Mouse (Mus musculus) kidney, adult 8-10 months (tissue): ENCODE results near the gene Gnpat.
A peak's percentile ranks its signal among the peaks of the same experiment; 100 is the strongest.

Source experiments
- DNase-seq, 2 experiments: peaks; one replicate each; pipeline ENCODE4 v3.0.0; 2022

Gene Gnpat

GRCm38 (mm10) chr8:124862321-124863162, at the start of gene Gnpat, which contains the start of gene 2810004N23Rik:
Gene Gnpat (plus strand): TSS chr8:124863033.
Gene 2810004N23Rik (minus strand): TSS chr8:124863120.
- peak; percentile 88 to 93 for DNase-seq

- no peak for DNase-seq
These were observed 49.5 kb upstream of the Gnpat start for GRCm38 (mm10) chr8:124813326-124813725.

GRCm38 (mm10) chr8:124815870-124816269, 47.0 kb upstream of the Gnpat start:
- DNase-seq, result no peak

GRCm38 (mm10) chr8:124816866-124817265, 46.0 kb upstream of the Gnpat start:
- peak in 1 of 2 experiments; percentile 55 for DNase-seq

- peak; percentile 55 to 74 for DNase-seq
These were observed 45.5 kb upstream of the Gnpat start for GRCm38 (mm10) chr8:124817361-124817760.

GRCm38 (mm10) chr8:124819612-124820115, 43.2 kb upstream of the Gnpat start:
- DNase-seq, result no peak

GRCm38 (mm10) chr8:124820125-124820524, 42.7 kb upstream of the Gnpat start:
- DNase-seq, result peak; percentile 76 to 79

GRCm38 (mm10) chr8:124823497-124823896, 39.3 kb upstream of the Gnpat start:
- no peak for DNase-seq

GRCm38 (mm10) chr8:124826658-124827057, 36.2 kb upstream of the Gnpat start:
- peak; percentile 54 to 63 for DNase-seq

- peak; percentile 59 to 79 for DNase-seq
These were observed 35.4 kb upstream of the Gnpat start for GRCm38 (mm10) chr8:124827387-124827786.

GRCm38 (mm10) chr8:124828561-124829240, 34.1 kb upstream of the Gnpat start:
- no peak for DNase-seq

GRCm38 (mm10) chr8:124830050-124830449, 32.8 kb upstream of the Gnpat start:
- no peak for DNase-seq

GRCm38 (mm10) chr8:124831531-124831930, 31.3 kb upstream of the Gnpat start:
- no peak for DNase-seq

- no peak for DNase-seq
These were observed 30.9 kb upstream of the Gnpat start for GRCm38 (mm10) chr8:124831941-124832340.

- no peak for DNase-seq
These were observed 29.2 kb upstream of the Gnpat start for GRCm38 (mm10) chr8:124833430-124834205.

GRCm38 (mm10) chr8:124835848-124836247, 27.0 kb upstream of the Gnpat start:
- no peak for DNase-seq

GRCm38 (mm10) chr8:124836273-124836672, 26.6 kb upstream of the Gnpat start:
- DNase-seq, result no peak

GRCm38 (mm10) chr8:124836907-124837306, 25.9 kb upstream of the Gnpat start:
- no peak for DNase-seq

- no peak for DNase-seq
These were observed 24.9 kb upstream of the Gnpat start for GRCm38 (mm10) chr8:124837956-124838355.

- DNase-seq, result peak in 1 of 2 experiments; percentile 38
These were observed 23.5 kb upstream of the Gnpat start for GRCm38 (mm10) chr8:124839371-124839770.

- no peak for DNase-seq
These were observed 21.9 kb upstream of the Gnpat start for GRCm38 (mm10) chr8:124840900-124841299.

GRCm38 (mm10) chr8:124841775-124842174, 21.1 kb upstream of the Gnpat start:
- DNase-seq, result peak in 1 of 2 experiments; percentile 39

- peak in 1 of 2 experiments; percentile 32 for DNase-seq
These were observed 19.9 kb upstream of the Gnpat start for GRCm38 (mm10) chr8:124842929-124843328.
